Mouse (Mus musculus) hindbrain, postnatal 0 days (tissue): ENCODE measurements around the gene Aim2. TPM values are rescaled to one million over a fixed set of nuclear protein-coding genes. Genes with fewer than 3 reads are reported as not detected.

Experiments
- ATAC-seq: fragments of 200-750 bp; cut with Nextera tagmentation; 2 replicates; pipeline ENCODE4 v1.8.0; 2017; ENCODE audit warnings: mild to moderate bottlenecking, moderate TSS enrichment, moderate library complexity
- DNase-seq: peaks from one replicate; pipeline ENCODE4 v3.0.0-alpha.2; 2015; ENCODE audit warnings: low spot score
- H3K27ac ChIP-seq: fragments of 300-500 bp; sonication (generic); 2 replicates; pipeline ENCODE4 v1.5.1; 2014; ENCODE audit warnings: mild to moderate bottlenecking
- H3K27me3 ChIP-seq: fragments of 300-500 bp; sonication (generic); 2 replicates; pipeline ENCODE4 v1.6.1; 2014; ENCODE audit warnings: low read length, mixed read lengths; ENCODE audit not compliant: insufficient read depth
- H3K36me3 ChIP-seq: fragments of 300-500 bp; sonication (generic); 2 replicates; pipeline ENCODE4 v1.6.1; 2014; ENCODE audit warnings: low read length, mixed read lengths; ENCODE audit not compliant: insufficient read depth
- H3K4me1 ChIP-seq: fragments of 300-500 bp; sonication (generic); 2 replicates; pipeline ENCODE4 v1.6.1; 2014; ENCODE audit warnings: antibody characterized with exemption, low read length, mixed read lengths; ENCODE audit not compliant: insufficient read depth
- H3K4me2 ChIP-seq: fragments of 300-500 bp; sonication (generic); 2 replicates; pipeline ENCODE4 v1.6.1; 2014; ENCODE audit warnings: low read depth, mild to moderate bottlenecking, low read length, moderate library complexity, mixed read lengths
- H3K4me3 ChIP-seq: fragments of 300-500 bp; sonication (generic); 2 replicates; pipeline ENCODE4 v1.5.1; 2014; ENCODE audit warnings: low read length
- H3K9ac ChIP-seq: fragments of 300-500 bp; sonication (generic); replicated peaks from 2 replicates; pipeline ENCODE4 v1.6.1; 2014; ENCODE audit warnings: mild to moderate bottlenecking, low read length, moderate library complexity, mixed read lengths
- H3K9me3 ChIP-seq: fragments of 300-500 bp; sonication (generic); 2 replicates; pipeline ENCODE4 v1.6.1; 2016; ENCODE audit warnings: low read length, mixed read lengths
- CTCF ChIP-seq: IDR thresholded peaks from 2 replicates; pipeline ENCODE4 v1.5.1; 2016; ENCODE audit warnings: antibody characterized with exemption, control low read depth, low read depth
- WGBS: fragments of 180-500 bp; shearing (Covaris S2); extraction: QIAGEN DNeasy Blood & Tissue Kit; methylation state at CpG from one replicate; pipeline ENCODE4 v1.1.7; 2014; 5-methylcytosine and 5-hydroxymethylcytosine counted together
- polyA plus RNA-seq: library from polyadenylated mRNA; unstranded; fragments of >200 nt; fragmentation: Nextera tagmentation; extraction: Ambion mirVana; gene quantifications from 2 replicates; pipeline ENCODE4 v1.2.1, GENCODE M21; 2015
- total RNA-seq: library from RNA; depleted of rRNA; stranded (reverse); fragments of >200 nt; gene quantifications from 2 replicates; pipeline ENCODE4 v1.2.3, GENCODE M21; 2014

Aim2 gene
- total and polyA plus RNA-seq, 2 experiments from 2014 or later = 1.4 to 19.1 TPM

GRCm38 (mm10) chr1:173367356-173368046 lies 16.8 kb downstream of the Aim2 start, which contains the start of gene Cadm3:
Gene Cadm3 (minus strand): TSS chr1:173367695.
- ATAC-seq (peak; percentile 88), DNase-seq (peak; percentile 87)
- H3K27me3 ChIP-seq = no peaks in the 10 kb centered on the region
- 2% methylated on average over 40 of the region's 46 CpGs for WGBS
- H3K9ac ChIP-seq = peak within 1 kb of the TSS; percentile 75
- no peaks in the 10 kb centered on the region for H3K36me3 ChIP-seq
- H3K27ac ChIP-seq = peak within 1 kb of the TSS; percentile 86
- H3K9me3 ChIP-seq = no peaks in the 10 kb centered on the region
- peak within 1 kb of the TSS; percentile 67 for H3K4me2 ChIP-seq
- peaks cover 23% of the 10 kb centered on the region for H3K4me1 ChIP-seq
- peak within 1 kb of the TSS; percentile 59 for H3K4me3 ChIP-seq
- no peak for TF ChIP-seq CTCF

- 53% methylated on average over 2 of the region's 2 CpGs for WGBS
- Histone ChIP-seq H3K4me1 (peaks cover 17% of the 10 kb centered on the region), H3K4me2 (no peak overlapping the region), H3K4me3 (no peak overlapping the region), H3K27me3 (no peaks in the 10 kb centered on the region), H3K9me3 (no peaks in the 10 kb centered on the region), H3K36me3 (no peaks in the 10 kb centered on the region), H3K27ac (no peak overlapping the region), H3K9ac (no peak overlapping the region)
- TF ChIP-seq CTCF = no peak
- ATAC-seq (no peak), DNase-seq (no peak)
Measured at GRCm38 (mm10) chr1:173369611-173370010, 18.9 kb downstream of the Aim2 start.

- H3K9me3 ChIP-seq = no peaks in the 10 kb centered on the region
- H3K4me1 ChIP-seq = peaks cover 9% of the 10 kb centered on the region
- no peak overlapping the region for H3K9ac ChIP-seq
- ATAC-seq (no peak), DNase-seq (no peak)
- TF ChIP-seq CTCF = no peak
- H3K27ac ChIP-seq = no peak overlapping the region
- 47% methylated on average over 6 of the region's 6 CpGs for WGBS
- H3K36me3 ChIP-seq = no peaks in the 10 kb centered on the region
- H3K4me3 ChIP-seq = no peak overlapping the region
- H3K27me3 ChIP-seq = no peaks in the 10 kb centered on the region
- no peak overlapping the region for H3K4me2 ChIP-seq
Measured at GRCm38 (mm10) chr1:173370456-173370855, 19.8 kb downstream of the Aim2 start.

- Histone ChIP-seq H3K27ac (no peak overlapping the region), H3K36me3 (no peaks in the 10 kb centered on the region), H3K4me3 (no peak overlapping the region), H3K4me2 (no peak overlapping the region), H3K9ac (no peak overlapping the region), H3K27me3 (no peaks in the 10 kb centered on the region), H3K9me3 (no peaks in the 10 kb centered on the region), H3K4me1 (peaks cover 6% of the 10 kb centered on the region; the same call in 1 of the 2 replicates)
- peak; percentile 53 for DNase-seq
- no peak for TF ChIP-seq CTCF
- 61% methylated on average over 6 of the region's 6 CpGs for WGBS
- ATAC-seq = no peak
Measured at GRCm38 (mm10) chr1:173371586-173371985, 20.9 kb downstream of the Aim2 start.

- no peaks in the 10 kb centered on the region for H3K27me3 ChIP-seq
- no peak overlapping the region for H3K9ac ChIP-seq
- TF ChIP-seq CTCF = no peak
- H3K4me3 ChIP-seq = no peak overlapping the region
- H3K4me1 ChIP-seq = no peaks in the 10 kb centered on the region
- H3K27ac ChIP-seq = no peak overlapping the region
- 87% methylated on average over 7 of the region's 7 CpGs for WGBS
- ATAC-seq (no peak), DNase-seq (no peak)
- no peaks in the 10 kb centered on the region for H3K36me3 ChIP-seq
- H3K9me3 ChIP-seq = no peaks in the 10 kb centered on the region
- H3K4me2 ChIP-seq = no peak overlapping the region
Measured at GRCm38 (mm10) chr1:173374020-173374419, 23.3 kb downstream of the Aim2 start.

- 25% methylated on average over 13 of the region's 13 CpGs for whole genome bisulfite sequencing
Measured at GRCm38 (mm10) chr1:173377380-173378112, 26.9 kb downstream of the Aim2 start.

GRCm38 (mm10) chr1:173381436-173381835 lies 30.8 kb downstream of the Aim2 start:
- WGBS = 84% methylated on average over 6 of the region's 6 CpGs
- no peak for TF ChIP-seq CTCF
- no peak for ATAC-seq

More at GRCm38 (mm10) chr1:173377380-173378112, 26.9 kb downstream of the Aim2 start:
- Histone ChIP-seq H3K4me3 (no peak overlapping the region), H3K27ac (no peak overlapping the region), H3K9me3 (no peaks in the 10 kb centered on the region), H3K27me3 (no peaks in the 10 kb centered on the region), H3K4me2 (peak overlapping the region; percentile 33; the same call in 1 of the 2 replicates), H3K9ac (no peak overlapping the region), H3K36me3 (no peaks in the 10 kb centered on the region), H3K4me1 (no peaks in the 10 kb centered on the region)
- ATAC-seq (peak; percentile 90), DNase-seq (peak; percentile 90)
- peak; percentile 100 for TF ChIP-seq CTCF

More at GRCm38 (mm10) chr1:173381436-173381835, 30.8 kb downstream of the Aim2 start:
- Histone ChIP-seq H3K27me3 (no peaks in the 10 kb centered on the region), H3K36me3 (no peaks in the 10 kb centered on the region), H3K4me1 (no peaks in the 10 kb centered on the region), H3K4me2 (no peak overlapping the region), H3K27ac (no peak overlapping the region), H3K4me3 (no peak overlapping the region), H3K9me3 (no peaks in the 10 kb centered on the region), H3K9ac (no peak overlapping the region)
- DNase-seq = no peak
